Mouse (Mus musculus) MEL (cell line): Measurements from ENCODE around the gene Socs7. TPM values are rescaled to one million over a fixed set of nuclear protein-coding genes. Genes with fewer than 3 reads are reported as not detected.
A peak's percentile ranks its signal among the peaks of the same experiment; 100 is the strongest.
"Not testable (repeated sequence)": the region's sequence is repeated elsewhere in the genome, so short reads cannot be mapped to it uniquely, and the experiment has no call there.

Experiments used
- DNase-seq: peaks from one replicate; pipeline ENCODE4 v3.0.0; 2011; ENCODE audit warnings: low read depth, low spot score
- H3K27ac ChIP-seq: 2 replicates; pipeline ENCODE4 v1.5.1; 2012; ENCODE audit warnings: low read depth, mild to moderate bottlenecking, control low read depth, low read length, moderate library complexity; ENCODE audit not compliant: control insufficient read depth
- H3K27me3 ChIP-seq, 2 experiments: fragments of 150-350 bp in 1 of 2; sonication (generic) in 1 of 2; 2 replicates each; pipeline ENCODE4 v1.6.1; 2012; ENCODE audit warnings: low read length in 2 of 2, mild to moderate bottlenecking in 2 of 2, improper control_type of control experiment in 1 of 2, moderate library complexity in 1 of 2; ENCODE audit not compliant: insufficient read depth in 2 of 2, control insufficient read depth in 1 of 2
- H3K36me3 ChIP-seq, 2 experiments: 2 replicates each; pipeline ENCODE4 v1.6.1; 2012 to 2014; ENCODE audit warnings: low read length in 2 of 2, improper control_type of control experiment in 1 of 2, inconsistent platforms in 1 of 2, mild to moderate bottlenecking in 1 of 2; ENCODE audit not compliant: insufficient read depth in 2 of 2, control insufficient read depth in 1 of 2
- H3K4me1 ChIP-seq, 2 experiments: fragments of 150-350 bp in 1 of 2; sonication (generic) in 1 of 2; 2 replicates each; pipeline ENCODE4 v1.6.1; 2012; ENCODE audit warnings: low read length in 2 of 2, improper control_type of control experiment in 1 of 2, mild to moderate bottlenecking in 1 of 2; ENCODE audit not compliant: insufficient read depth in 2 of 2, control insufficient read depth in 1 of 2
- H3K4me3 ChIP-seq, 2 experiments: fragments of 150-350 bp in 1 of 2; sonication (generic) in 1 of 2; 2 replicates each; pipeline ENCODE4 v1.5.1; 2012; ENCODE audit warnings: low read depth in 2 of 2, low read length in 2 of 2, mild to moderate bottlenecking in 2 of 2, moderate library complexity in 2 of 2, control low read depth in 1 of 2, improper control_type of control experiment in 1 of 2; ENCODE audit not compliant: control insufficient read depth in 1 of 2, insufficient read depth in 1 of 2
- H3K79me2 ChIP-seq: 2 replicates; pipeline ENCODE4 v1.6.1; 2012; ENCODE audit warnings: mild to moderate bottlenecking, low read length, moderate library complexity; ENCODE audit not compliant: control insufficient read depth, poor library complexity, insufficient read depth
- H3K9ac ChIP-seq: 2 replicates; pipeline ENCODE4 v1.6.1; 2012; ENCODE audit warnings: low read depth, mild to moderate bottlenecking, control low read depth, low read length, moderate library complexity; ENCODE audit not compliant: control insufficient read depth, poor library complexity, severe bottlenecking
- H3K9me3 ChIP-seq: fragments of 150-350 bp; sonication (generic); replicated peaks from 2 replicates; pipeline ENCODE4 v1.6.1; 2012; ENCODE audit warnings: mild to moderate bottlenecking, low read length, improper control_type of control experiment, moderate library complexity; ENCODE audit not compliant: insufficient read depth
- BHLHE40 ChIP-seq: IDR thresholded peaks from 2 replicates; pipeline ENCODE4 v1.6.1; 2012; ENCODE audit warnings: low read depth, mild to moderate bottlenecking, inconsistent platforms, low read length, improper control_type of control experiment, borderline replicate concordance
- CHD1 ChIP-seq: IDR thresholded peaks from 2 replicates; pipeline ENCODE4 v1.6.1; 2012; ENCODE audit warnings: low read depth, mild to moderate bottlenecking, inconsistent platforms, low read length, improper control_type of control experiment
- CTCF ChIP-seq, 3 experiments: IDR thresholded peaks in 2 of 3; conservative IDR thresholded peaks in 1 of 3; 2 replicates each; pipeline ENCODE4 v1.5.1; 2011 to 2012; ENCODE audit warnings: low read length in 3 of 3, low read depth in 2 of 3, mild to moderate bottlenecking in 2 of 3, improper control_type of control experiment in 1 of 3, inconsistent platforms in 1 of 3, mixed read lengths in 1 of 3, moderate library complexity in 1 of 3; ENCODE audit not compliant: control insufficient read depth in 1 of 3, insufficient read depth in 1 of 3, poor library complexity in 1 of 3, severe bottlenecking in 1 of 3
- E2F4 ChIP-seq: IDR thresholded peaks from 2 replicates; pipeline ENCODE4 v1.6.1; 2011; ENCODE audit warnings: low read depth, low read length, improper control_type of control experiment, borderline replicate concordance
- ELF1 ChIP-seq: IDR thresholded peaks from 2 replicates; pipeline ENCODE4 v1.6.1; 2014; ENCODE audit warnings: low read depth, mild to moderate bottlenecking, inconsistent platforms, low read length, improper control_type of control experiment, moderate library complexity
- EP300 ChIP-seq, 2 experiments: IDR thresholded peaks; 2 replicates each; pipeline ENCODE4 v1.6.1; 2011; ENCODE audit warnings: improper control_type of control experiment in 2 of 2, low read length in 2 of 2, low read depth in 1 of 2, mild to moderate bottlenecking in 1 of 2
- ETS1 ChIP-seq: IDR thresholded peaks from 2 replicates; pipeline ENCODE4 v1.6.1; 2012; ENCODE audit warnings: low read depth, mild to moderate bottlenecking, inconsistent platforms, low read length, improper control_type of control experiment, moderate library complexity
- JUND ChIP-seq: IDR thresholded peaks from 2 replicates; pipeline ENCODE4 v1.6.1; 2011; ENCODE audit warnings: low read depth, mild to moderate bottlenecking, improper control_type of control experiment, low read length
- MAFK ChIP-seq: IDR thresholded peaks from 2 replicates; pipeline ENCODE4 v1.6.1; 2011; ENCODE audit warnings: low read depth, mild to moderate bottlenecking, low read length, improper control_type of control experiment, borderline replicate concordance
- MEF2A ChIP-seq: IDR thresholded peaks from 2 replicates; pipeline ENCODE4 v1.6.1; 2014; ENCODE audit warnings: low read depth, mild to moderate bottlenecking, inconsistent platforms, low read length, improper control_type of control experiment; ENCODE audit not compliant: poor library complexity, insufficient replicate concordance, severe bottlenecking; ENCODE audit errors: extremely low read depth
- MXI1 ChIP-seq: IDR thresholded peaks from 2 replicates; pipeline ENCODE4 v1.6.1; 2011; ENCODE audit warnings: mild to moderate bottlenecking, low read depth, low read length, improper control_type of control experiment
- MYB ChIP-seq: IDR thresholded peaks from 2 replicates; pipeline ENCODE4 v1.6.1; 2011; ENCODE audit warnings: mild to moderate bottlenecking, low read depth, low read length, improper control_type of control experiment
- NRF1 ChIP-seq: IDR thresholded peaks from 2 replicates; pipeline ENCODE4 v1.6.1; 2014; ENCODE audit warnings: low read depth, mild to moderate bottlenecking, inconsistent platforms, low read length, improper control_type of control experiment, moderate library complexity; ENCODE audit not compliant: poor library complexity, insufficient read depth, severe bottlenecking
- POLR2A ChIP-seq, 2 experiments: IDR thresholded peaks; 2 replicates each; pipeline ENCODE4 v1.6.1; 2011 to 2012; ENCODE audit warnings: low read length in 2 of 2, mild to moderate bottlenecking in 2 of 2, control low read depth in 1 of 2, improper control_type of control experiment in 1 of 2, low read depth in 1 of 2, moderate library complexity in 1 of 2; ENCODE audit not compliant: control insufficient read depth in 1 of 2, insufficient read depth in 1 of 2, poor library complexity in 1 of 2
- POLR2AphosphoS5 ChIP-seq: IDR thresholded peaks from 2 replicates; pipeline ENCODE4 v1.6.1; 2012; ENCODE audit warnings: low read depth, borderline replicate concordance, mild to moderate bottlenecking, inconsistent platforms, low read length, moderate library complexity, mixed read lengths
- TAL1 ChIP-seq: IDR thresholded peaks from 2 replicates; pipeline ENCODE4 v1.6.1; 2012; ENCODE audit warnings: mild to moderate bottlenecking, inconsistent platforms, low read length, moderate library complexity, mixed read lengths
- TBP ChIP-seq: IDR thresholded peaks from 2 replicates; pipeline ENCODE4 v1.8.0; 2011; ENCODE audit warnings: low read depth, low read length, improper control_type of control experiment
- TCF12 ChIP-seq: IDR thresholded peaks from 2 replicates; pipeline ENCODE4 v1.6.1; 2014; ENCODE audit warnings: low read depth, mild to moderate bottlenecking, inconsistent platforms, low read length, improper control_type of control experiment, moderate library complexity
- UBTF ChIP-seq: IDR thresholded peaks from 2 replicates; pipeline ENCODE4 v1.6.1; 2012; ENCODE audit warnings: low read depth, mild to moderate bottlenecking, inconsistent platforms, low read length, improper control_type of control experiment, moderate library complexity, borderline replicate concordance; ENCODE audit not compliant: insufficient read depth
- USF1 ChIP-seq: IDR thresholded peaks from 2 replicates; pipeline ENCODE4 v1.6.1; 2014; ENCODE audit warnings: low read depth, mild to moderate bottlenecking, inconsistent platforms, low read length, improper control_type of control experiment, moderate library complexity
- ZC3H11A ChIP-seq: IDR thresholded peaks from 2 replicates; pipeline ENCODE4 v1.6.1; 2012; ENCODE audit warnings: low read depth, mild to moderate bottlenecking, inconsistent platforms, low read length, improper control_type of control experiment
- polyA plus RNA-seq, 2 experiments: library from polyadenylated mRNA; stranded (reverse) in 1 of 2; unstranded in 1 of 2; fragments of >175 nt in 1 of 2; fragments of >200 nt in 1 of 2; gene quantifications; 2 replicates each; pipeline versions ENCODE4 v1.2.1 to v1.2.4; 2012; ENCODE audit warnings: low replicate concordance in 2 of 2, low read depth in 1 of 2; ENCODE audit not compliant: insufficient read length in 2 of 2, insufficient read depth in 1 of 2, missing spikeins in 1 of 2
- total RNA-seq: library from RNA; depleted of rRNA; stranded (reverse); fragments of 300-350 nt; gene quantifications from 2 replicates; pipeline ENCODE4 v1.2.3, GENCODE M21; 2012

Socs7 gene
- total and polyA plus RNA-seq, 3 experiments: 19.3 to 21.0 TPM; not detected in 1

DNA sequence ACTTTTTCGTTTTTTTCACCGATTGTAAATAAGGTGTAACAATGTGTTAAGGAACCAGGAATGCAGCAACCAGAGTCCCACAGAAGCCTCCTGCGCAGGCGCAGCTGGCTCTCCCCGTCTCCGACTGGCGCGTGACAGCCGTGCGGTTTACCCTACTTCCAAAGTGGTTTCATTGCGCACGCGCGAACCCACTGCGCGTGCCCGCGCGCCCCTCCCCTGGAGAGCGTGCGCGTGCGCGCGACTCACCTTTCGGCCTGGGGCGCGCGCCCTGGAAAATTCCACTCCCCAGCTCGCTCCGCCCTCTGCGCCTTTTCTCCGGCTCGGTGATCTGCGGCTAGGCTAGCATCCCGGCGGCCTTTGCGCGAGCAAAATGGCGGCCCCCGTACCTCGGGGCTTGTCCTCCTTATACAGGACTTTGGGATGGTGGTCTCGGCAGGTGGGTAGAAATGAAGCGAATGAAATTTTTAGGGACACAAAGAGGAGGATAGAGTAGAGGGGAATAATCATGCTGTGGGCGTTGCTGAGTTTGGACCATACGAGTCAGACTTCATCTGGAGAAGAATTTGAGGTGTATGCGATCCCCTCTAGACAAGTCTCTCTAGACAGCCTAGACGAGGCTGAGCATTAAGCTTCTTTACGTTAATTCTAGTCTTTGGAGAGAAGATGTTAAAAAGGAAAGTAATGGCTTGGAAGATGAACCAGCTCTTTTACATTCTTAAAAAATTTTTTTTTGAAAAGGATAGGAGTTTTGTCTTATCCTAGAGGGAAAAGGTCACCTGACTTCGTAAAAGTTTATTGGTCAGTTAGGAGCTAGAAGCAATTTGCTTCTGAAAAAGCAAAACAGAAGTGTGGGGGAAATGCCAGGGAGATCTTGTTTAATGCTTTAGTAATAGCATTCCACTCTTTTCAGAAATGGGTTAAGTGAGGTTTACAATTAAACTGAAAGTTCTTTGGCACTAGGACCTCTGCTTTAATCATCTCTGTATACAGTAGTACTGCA is 46.5 kb upstream of the Socs7 start, which contains the start of gene Mrpl45 (continued):
- TF ChIP-seq CTCF (IDR thresholded peaks at IDR 0.05 in 2 of 3, conservative IDR thresholded peaks at IDR 0.05 in 1 of 3; ENCODE audit: control insufficient read depth in 1 of 3, insufficient read depth in 1 of 3, low read depth in 2 of 3, low read length in 3 of 3, poor library complexity in 1 of 3, severe bottlenecking in 1 of 3): no peak
- TF ChIP-seq TCF12: peak; percentile 80
- TF ChIP-seq MEF2A: no peak
- TF ChIP-seq CHD1: peak; percentile 94
- peak; percentile 97 to 99 for TF ChIP-seq POLR2A (IDR thresholded peaks at IDR 0.05; ENCODE audit: control insufficient read depth in 1 of 2, insufficient read depth in 1 of 2, low read depth in 1 of 2, low read length in 2 of 2, poor library complexity in 1 of 2)
- TF ChIP-seq, all 39 proteins: peak for 19

DNA sequence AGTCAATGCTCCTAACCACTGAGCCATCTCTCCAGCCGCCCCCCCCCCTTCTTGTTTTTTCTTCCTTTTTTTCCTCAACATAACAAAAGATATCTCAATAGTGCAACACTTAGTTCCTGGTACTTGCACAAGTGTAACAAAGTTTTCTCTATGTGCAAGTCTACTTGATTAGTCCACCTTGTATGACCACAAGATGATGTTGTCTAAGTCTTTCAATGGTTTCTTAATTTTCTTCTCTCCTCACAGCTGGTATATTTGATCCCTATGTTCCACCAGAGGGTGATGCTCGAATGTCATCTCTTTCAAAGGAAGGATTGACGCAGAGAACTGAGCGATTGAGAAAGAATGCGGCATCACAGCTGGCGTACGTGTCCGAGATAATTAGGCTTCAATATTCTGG is 41.2 kb upstream of the Socs7 start:
- Histone ChIP-seq H3K36me3 (peaks cover 13 to 21% of the 10 kb centered on the region in 2 experiments), H3K27me3 (no peaks in the 10 kb centered on the region), H3K9me3 (no peaks in the 10 kb centered on the region), H3K79me2 (peaks cover 3% of the 10 kb centered on the region), H3K9ac (no peak overlapping the region), H3K27ac (no peak overlapping the region), H3K4me3 (no peak overlapping the region), H3K4me1 (peaks cover 0 to 4% of the 10 kb centered on the region in 2 experiments; a peak in 3 of 4 replicates)
- no peak for DNase-seq
- TF ChIP-seq CHD1 (no peak), MAFK (no peak), UBTF (no peak), ETS1 (no peak), JUND (no peak), BHLHE40 (no peak), MEF2A (no peak), USF1 (no peak), TAL1 (no peak), NRF1 (no peak), ELF1 (no peak), EP300 (IDR thresholded peaks at IDR 0.05; ENCODE audit: low read depth in 1 of 2, low read length in 2 of 2) (no peak), MYB (no peak), TBP (no peak), ZC3H11A (no peak), E2F4 (no peak), POLR2AphosphoS5 (no peak), CTCF (IDR thresholded peaks at IDR 0.05 in 2 of 3, conservative IDR thresholded peaks at IDR 0.05 in 1 of 3; ENCODE audit: control insufficient read depth in 1 of 3, insufficient read depth in 1 of 3, low read depth in 2 of 3, low read length in 3 of 3, poor library complexity in 1 of 3, severe bottlenecking in 1 of 3) (no peak), MXI1 (no peak)
- TF ChIP-seq, all 39 proteins: peak for 0

DNA sequence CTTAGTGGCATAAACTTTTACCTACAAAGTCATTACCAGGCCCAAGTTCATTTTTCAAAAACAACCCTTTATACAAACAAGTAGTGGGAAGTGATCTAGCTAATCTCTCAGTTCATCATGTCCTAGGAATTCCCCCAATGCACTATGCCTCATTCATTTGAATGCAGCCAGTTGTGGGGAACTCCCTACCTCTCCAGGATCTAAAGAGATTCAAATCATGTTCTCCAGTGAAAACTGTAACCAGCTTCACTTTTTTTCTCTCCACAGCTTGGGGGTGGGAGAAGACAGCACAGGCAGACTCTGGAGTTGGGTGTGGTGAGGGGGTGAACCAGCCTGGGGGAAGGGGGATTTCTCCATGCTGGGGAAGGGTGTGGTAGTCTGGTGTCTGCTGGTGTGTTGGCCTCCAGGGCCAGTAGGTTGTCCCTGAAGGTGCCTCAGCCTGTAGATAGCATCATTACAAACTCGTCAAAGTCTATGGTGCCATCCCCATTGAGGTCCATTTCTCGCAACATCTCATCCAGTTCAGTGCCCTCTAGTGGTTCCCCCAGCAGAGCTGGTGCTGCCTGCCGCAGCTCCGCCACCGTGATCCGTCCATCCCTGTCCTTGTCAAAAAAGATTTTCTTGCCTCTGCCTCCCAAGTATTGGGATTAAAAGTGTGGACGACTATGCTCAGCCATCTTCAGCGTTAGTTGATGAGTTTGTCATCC is 40.3 kb upstream of the Socs7 start:
- H3K36me3 ChIP-seq: peaks cover 4 to 21% of the 10 kb centered on the region in 2 experiments
- not testable (repeated sequence) for DNase-seq, H3K27ac ChIP-seq, H3K9me3 ChIP-seq, H3K9ac ChIP-seq, H3K4me1 ChIP-seq, H3K27me3 ChIP-seq, H3K4me3 ChIP-seq, H3K79me2 ChIP-seq
